Mouse (Mus musculus): ENCODE data around the gene Atp5g2. TPM values are rescaled to one million over a fixed set of nuclear protein-coding genes. Genes with fewer than 3 reads are reported as not detected.
"Not testable (repeated sequence)": the region's sequence is repeated elsewhere in the genome, so short reads cannot be mapped to it uniquely, and the experiment has no call there.

Gene Atp5g2
- polyA plus RNA-seq, 1 experiment: 434 TPM

- H3K36me3 ChIP-seq (ENCODE audit: control insufficient read depth, insufficient read depth, low read length): peaks cover 8% of the 10 kb centered on the region
- no peak for TF ChIP-seq POLR2A (IDR thresholded peaks at IDR 0.05; ENCODE audit: control insufficient read depth, extremely low read depth, insufficient read depth, low read length, poor library complexity)
- TF ChIP-seq CTCF (IDR thresholded peaks at IDR 0.05; ENCODE audit: borderline replicate concordance, control insufficient read depth, extremely low read depth, insufficient read depth, low read length, poor library complexity): no peak
- DNase-seq: peak; percentile 56
- 0 out of 2 replicates have a peak overlapping the region, but pooled peaks have one; percentile 17 for H3K27ac ChIP-seq (ENCODE audit: control insufficient read depth, insufficient read depth, low read length)
- H3K4me3 ChIP-seq (ENCODE audit: control insufficient read depth, insufficient read depth, low read length): peak overlapping the region; percentile 32
- WGBS: 4% methylated on average over 34 of the region's 34 CpGs
- H3K4me1 ChIP-seq (replicated peaks; ENCODE audit: control insufficient read depth, insufficient read depth, low read length): peaks cover 15% of the 10 kb centered on the region
- peaks cover 12% of the 10 kb centered on the region for H3K27me3 ChIP-seq (ENCODE audit: control insufficient read depth, insufficient read depth, low read length)
Observed at GRCm38 (mm10) chr15:102671721-102672214, 384 bp downstream of the Atp5g2 start.

- Histone ChIP-seq H3K4me3 (ENCODE audit: control insufficient read depth, insufficient read depth, low read length) (peak overlapping the region; percentile 80), H3K36me3 (ENCODE audit: control insufficient read depth, insufficient read depth, low read length) (peaks cover 9% of the 10 kb centered on the region), H3K27ac (ENCODE audit: control insufficient read depth, insufficient read depth, low read length) (peak overlapping the region; percentile 3; the same call in 1 of the 2 replicates), H3K4me1 (replicated peaks; ENCODE audit: control insufficient read depth, insufficient read depth, low read length) (peaks cover 15% of the 10 kb centered on the region), H3K27me3 (ENCODE audit: control insufficient read depth, insufficient read depth, low read length) (peaks cover 12% of the 10 kb centered on the region)
- DNase-seq: peak; percentile 95
- TF ChIP-seq CTCF (IDR thresholded peaks at IDR 0.05; ENCODE audit: borderline replicate concordance, control insufficient read depth, extremely low read depth, insufficient read depth, low read length, poor library complexity): peak; percentile 97
- peak; percentile 95 for TF ChIP-seq POLR2A (IDR thresholded peaks at IDR 0.05; ENCODE audit: control insufficient read depth, extremely low read depth, insufficient read depth, low read length, poor library complexity)
- WGBS: under 1% methylated on average over 53 of the region's 53 CpGs
Observed at GRCm38 (mm10) chr15:102670767-102671575, 1.2 kb downstream of the Atp5g2 start.

- peaks cover 12% of the 10 kb centered on the region for H3K27me3 ChIP-seq (ENCODE audit: control insufficient read depth, insufficient read depth, low read length)
- 5% methylated on average over 6 of the region's 6 CpGs for WGBS
- peak overlapping the region; percentile 80 for H3K4me3 ChIP-seq (ENCODE audit: control insufficient read depth, insufficient read depth, low read length)
- H3K4me1 ChIP-seq (replicated peaks; ENCODE audit: control insufficient read depth, insufficient read depth, low read length): peaks cover 15% of the 10 kb centered on the region
- DNase-seq: peak; percentile 11
- peak overlapping the region; percentile 3; the same call in 1 of the 2 replicates for H3K27ac ChIP-seq (ENCODE audit: control insufficient read depth, insufficient read depth, low read length)
- H3K36me3 ChIP-seq (ENCODE audit: control insufficient read depth, insufficient read depth, low read length): peaks cover 11% of the 10 kb centered on the region
- TF ChIP-seq CTCF (IDR thresholded peaks at IDR 0.05; ENCODE audit: borderline replicate concordance, control insufficient read depth, extremely low read depth, insufficient read depth, low read length, poor library complexity) (no peak), POLR2A (IDR thresholded peaks at IDR 0.05; ENCODE audit: control insufficient read depth, extremely low read depth, insufficient read depth, low read length, poor library complexity) (no peak)
Observed at GRCm38 (mm10) chr15:102670281-102670680, 1.9 kb downstream of the Atp5g2 start.

- H3K4me3 ChIP-seq (ENCODE audit: control insufficient read depth, insufficient read depth, low read length): no peak overlapping the region
- H3K4me1 ChIP-seq (replicated peaks; ENCODE audit: control insufficient read depth, insufficient read depth, low read length): peaks cover 15% of the 10 kb centered on the region
- WGBS: 88% methylated on average over 8 of the region's 8 CpGs
Observed at GRCm38 (mm10) chr15:102669571-102669970, 2.6 kb downstream of the Atp5g2 start.

DNA sequence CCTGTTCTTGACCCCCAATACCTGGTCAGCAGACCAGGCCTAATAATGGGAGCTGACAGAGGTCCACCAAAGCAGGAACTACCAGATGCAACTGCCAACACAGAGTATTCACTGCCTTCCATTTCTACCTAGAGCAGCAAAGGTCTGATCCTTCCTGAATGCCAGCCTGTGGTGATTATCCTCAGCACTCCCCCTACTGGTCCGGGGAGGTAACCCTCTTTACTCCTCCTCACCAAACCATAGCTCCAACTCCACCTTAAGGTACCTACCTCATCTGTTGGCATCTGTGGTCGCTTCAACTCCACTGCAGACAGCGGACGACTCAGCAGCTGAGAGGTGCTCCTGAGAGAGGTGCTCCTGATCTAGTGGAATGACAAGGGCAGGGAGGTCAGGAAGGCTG lies 6.7 kb downstream of the Atp5g2 start:
- WGBS: 19% methylated on average over 4 of the region's 4 CpGs
- Histone ChIP-seq H3K4me3 (ENCODE audit: control insufficient read depth, insufficient read depth, low read length) (no peak overlapping the region), H3K27ac (ENCODE audit: control insufficient read depth, insufficient read depth, low read length) (no peak overlapping the region), H3K36me3 (ENCODE audit: control insufficient read depth, insufficient read depth, low read length) (peaks cover 55% of the 10 kb centered on the region), H3K4me1 (replicated peaks; ENCODE audit: control insufficient read depth, insufficient read depth, low read length) (peaks cover 6% of the 10 kb centered on the region; the same call in 1 of the 2 replicates), H3K27me3 (ENCODE audit: control insufficient read depth, insufficient read depth, low read length) (no peaks in the 10 kb centered on the region)
- peak; percentile 72 for DNase-seq
- TF ChIP-seq POLR2A (IDR thresholded peaks at IDR 0.05; ENCODE audit: control insufficient read depth, extremely low read depth, insufficient read depth, low read length, poor library complexity): no peak
- TF ChIP-seq CTCF (IDR thresholded peaks at IDR 0.05; ENCODE audit: borderline replicate concordance, control insufficient read depth, extremely low read depth, insufficient read depth, low read length, poor library complexity): no peak

More at GRCm38 (mm10) chr15:102669571-102669970, 2.6 kb downstream of the Atp5g2 start:
- TF ChIP-seq POLR2A (IDR thresholded peaks at IDR 0.05; ENCODE audit: control insufficient read depth, extremely low read depth, insufficient read depth, low read length, poor library complexity) (no peak), CTCF (IDR thresholded peaks at IDR 0.05; ENCODE audit: borderline replicate concordance, control insufficient read depth, extremely low read depth, insufficient read depth, low read length, poor library complexity) (no peak)
- H3K27me3 ChIP-seq (ENCODE audit: control insufficient read depth, insufficient read depth, low read length): peaks cover 12% of the 10 kb centered on the region
- no peak for DNase-seq
- peaks cover 18% of the 10 kb centered on the region for H3K36me3 ChIP-seq (ENCODE audit: control insufficient read depth, insufficient read depth, low read length)
- no peak overlapping the region for H3K27ac ChIP-seq (ENCODE audit: control insufficient read depth, insufficient read depth, low read length)

DNA sequence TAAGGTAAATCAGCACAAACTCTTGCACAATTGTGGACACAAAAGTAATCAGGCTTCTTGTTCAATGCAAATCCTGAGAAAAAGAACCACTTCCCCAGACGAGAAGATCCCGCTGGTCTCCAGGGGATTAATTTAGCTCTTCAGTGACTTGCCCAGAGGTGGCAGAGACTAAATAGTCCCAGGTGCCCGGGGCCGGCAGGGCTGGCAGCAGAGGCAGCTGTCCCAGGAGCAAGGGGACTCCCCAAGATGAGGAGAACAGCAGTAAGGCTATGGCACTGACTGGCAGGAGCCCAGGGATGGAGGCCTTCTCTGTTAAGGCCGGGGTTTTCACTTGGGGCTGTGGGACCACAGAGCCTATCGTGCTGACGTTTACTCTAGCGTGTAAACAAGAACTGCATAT lies 8.3 kb downstream of the Atp5g2 start:
- TF ChIP-seq POLR2A (IDR thresholded peaks at IDR 0.05; ENCODE audit: control insufficient read depth, extremely low read depth, insufficient read depth, low read length, poor library complexity): no peak
- H3K4me1 ChIP-seq (replicated peaks; ENCODE audit: control insufficient read depth, insufficient read depth, low read length): no peaks in the 10 kb centered on the region
- H3K27ac ChIP-seq (ENCODE audit: control insufficient read depth, insufficient read depth, low read length): no peak overlapping the region
- WGBS: 95% methylated on average over 8 of the region's 8 CpGs
- H3K36me3 ChIP-seq (ENCODE audit: control insufficient read depth, insufficient read depth, low read length): peaks cover 55% of the 10 kb centered on the region
- no peak overlapping the region for H3K4me3 ChIP-seq (ENCODE audit: control insufficient read depth, insufficient read depth, low read length)
- DNase-seq: no peak
- no peaks in the 10 kb centered on the region for H3K27me3 ChIP-seq (ENCODE audit: control insufficient read depth, insufficient read depth, low read length)

GRCm38 (mm10) chr15:102662601-102663000 lies 9.6 kb downstream of the Atp5g2 start:
- not testable (repeated sequence) for DNase-seq
- H3K36me3 ChIP-seq (ENCODE audit: control insufficient read depth, insufficient read depth, low read length): peaks cover 55% of the 10 kb centered on the region

More at GRCm38 (mm10) chr15:102662601-102663000, 9.6 kb downstream of the Atp5g2 start:
- 94% methylated on average over 2 of the region's 2 CpGs for WGBS
- H3K27me3 ChIP-seq (ENCODE audit: control insufficient read depth, insufficient read depth, low read length); H3K4me1 ChIP-seq (replicated peaks; ENCODE audit: control insufficient read depth, insufficient read depth, low read length); H3K4me3 ChIP-seq (ENCODE audit: control insufficient read depth, insufficient read depth, low read length); H3K27ac ChIP-seq (ENCODE audit: control insufficient read depth, insufficient read depth, low read length): not testable (repeated sequence)
